Mouse (Mus musculus) ES-Bruce4 (cell line): Measurements from ENCODE around the gene Rbm14. TPM values are rescaled to one million over a fixed set of nuclear protein-coding genes. Genes with fewer than 3 reads are reported as not detected.

Experiments used
- H3K27ac ChIP-seq: 2 replicates; pipeline ENCODE4 v1.5.1; 2012; ENCODE audit warnings: low read length, inconsistent platforms; ENCODE audit not compliant: insufficient read depth
- H3K27me3 ChIP-seq: 2 replicates; pipeline ENCODE4 v1.6.1; 2012; ENCODE audit warnings: mild to moderate bottlenecking, low read length, inconsistent platforms; ENCODE audit not compliant: control insufficient read depth, poor library complexity, insufficient read depth, severe bottlenecking
- H3K36me3 ChIP-seq: 2 replicates; pipeline ENCODE4 v1.6.1; 2012; ENCODE audit warnings: inconsistent platforms, mild to moderate bottlenecking, low read length, moderate library complexity; ENCODE audit not compliant: control insufficient read depth, poor library complexity, insufficient read depth, severe bottlenecking
- H3K4me1 ChIP-seq: one replicate; pipeline ENCODE4 v1.8.1; 2011; ENCODE audit warnings: low read length; ENCODE audit not compliant: control insufficient read depth, insufficient read depth
- H3K4me3 ChIP-seq: 2 replicates; pipeline ENCODE4 v1.5.1; 2011; ENCODE audit warnings: low read depth, mild to moderate bottlenecking, low read length
- H3K9ac ChIP-seq: 2 replicates; pipeline ENCODE4 v1.6.1; 2012; ENCODE audit warnings: low read depth, mild to moderate bottlenecking, inconsistent platforms; ENCODE audit not compliant: poor library complexity, severe bottlenecking
- H3K9me3 ChIP-seq: replicated peaks from 2 replicates; pipeline ENCODE4 v1.6.1; 2012; ENCODE audit warnings: mild to moderate bottlenecking, low read length, inconsistent platforms; ENCODE audit not compliant: control insufficient read depth, poor library complexity, insufficient read depth, severe bottlenecking
- CTCF ChIP-seq: IDR thresholded peaks from one replicate; pipeline ENCODE4 v1.8.1; 2011; ENCODE audit warnings: low read depth, low read length
- EP300 ChIP-seq: IDR thresholded peaks from 2 replicates; pipeline ENCODE4 v1.6.1; 2011; ENCODE audit warnings: low read depth, low read length; ENCODE audit not compliant: insufficient read depth
- POLR2A ChIP-seq: IDR thresholded peaks from one replicate; pipeline ENCODE4 v1.8.1; 2011; ENCODE audit warnings: low read length; ENCODE audit not compliant: insufficient read depth
- polyA plus RNA-seq: library from polyadenylated mRNA; stranded (reverse); fragments of >200 nt; gene quantifications from 2 replicates; pipeline ENCODE4 v1.2.4, GENCODE M21; 2011; ENCODE audit warnings: low read depth; ENCODE audit not compliant: missing spikeins, insufficient read depth, insufficient read length

Gene Rbm14
- polyA plus RNA-seq, 1 experiment = 79.2 TPM

DNA sequence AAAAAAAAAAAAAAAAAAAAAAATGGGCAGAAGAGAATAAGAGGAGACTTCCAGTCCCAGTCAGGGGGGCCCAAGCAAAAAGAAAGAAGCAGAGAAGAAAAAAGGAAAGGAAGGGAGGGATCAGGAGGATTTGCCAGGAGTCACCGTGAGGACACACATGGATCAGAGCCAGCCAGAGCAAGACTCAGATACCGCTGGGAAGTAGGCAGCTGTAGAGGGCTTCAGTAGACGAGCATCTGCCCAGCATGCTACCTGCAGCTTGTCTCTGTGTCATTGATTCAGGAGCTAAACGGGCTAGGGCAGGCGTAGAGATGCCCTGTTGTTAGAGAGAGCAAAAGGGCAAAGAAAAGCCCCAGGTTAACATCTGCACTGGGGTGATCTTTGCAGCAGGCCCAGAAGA is 38.8 kb upstream of the Rbm14 start:
- Histone ChIP-seq H3K27me3 (no peaks in the 10 kb centered on the region), H3K27ac (peak overlapping the region; percentile 26), H3K4me1 (peaks cover 3% of the 10 kb centered on the region), H3K36me3 (no peaks in the 10 kb centered on the region), H3K4me3 (no peak overlapping the region), H3K9me3 (no peaks in the 10 kb centered on the region), H3K9ac (no peak overlapping the region)
- TF ChIP-seq CTCF = no peak

DNA sequence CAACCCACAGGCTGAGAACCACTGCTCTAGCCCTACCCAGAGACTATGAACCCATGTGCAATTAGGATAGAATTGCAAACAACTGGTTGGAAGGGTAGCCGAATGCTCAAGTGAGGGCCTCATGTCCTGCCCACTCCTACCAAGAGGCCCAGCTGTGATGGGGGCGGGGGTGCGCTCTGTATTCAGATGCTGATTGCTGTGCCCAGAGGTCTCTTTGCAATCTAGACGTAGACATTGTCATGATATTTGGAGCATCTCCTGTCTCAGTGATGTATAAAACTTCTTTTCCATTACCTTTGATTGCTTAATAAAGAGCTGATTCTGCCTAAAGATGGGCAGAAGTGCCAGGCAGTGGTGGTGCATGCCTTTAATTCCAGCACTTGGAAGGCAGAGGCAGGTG is 38.4 kb upstream of the Rbm14 start:
- TF ChIP-seq POLR2A (no peak), EP300 (peak; percentile 95)
- Histone ChIP-seq H3K9me3 (no peaks in the 10 kb centered on the region), H3K9ac (no peak overlapping the region), H3K27ac (no peak overlapping the region), H3K4me1 (peaks cover 3% of the 10 kb centered on the region), H3K36me3 (no peaks in the 10 kb centered on the region), H3K27me3 (no peaks in the 10 kb centered on the region), H3K4me3 (no peak overlapping the region)

DNA sequence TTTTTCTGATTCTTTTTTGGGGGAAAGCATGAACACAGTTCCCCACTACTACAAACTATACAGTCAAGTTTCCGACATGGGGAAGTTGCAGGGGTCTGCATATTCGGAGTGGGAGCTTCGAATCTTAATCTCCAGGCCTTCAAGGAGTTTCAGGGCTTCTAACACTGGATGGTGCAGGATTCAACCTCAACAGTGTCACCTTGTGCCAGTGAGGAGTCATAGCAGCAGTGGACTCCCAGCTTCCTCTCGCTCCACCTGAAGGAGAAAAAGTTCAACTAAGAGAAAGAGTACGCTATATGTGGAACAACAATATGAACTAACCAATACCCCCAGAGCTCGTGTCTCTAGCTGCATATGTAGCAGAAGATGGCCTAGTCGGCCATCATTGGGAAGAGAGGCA is 36.1 kb upstream of the Rbm14 start:
- Histone ChIP-seq H3K36me3 (no peaks in the 10 kb centered on the region), H3K4me1 (peaks cover 3% of the 10 kb centered on the region), H3K27ac (no peak overlapping the region), H3K4me3 (no peak overlapping the region), H3K9me3 (no peaks in the 10 kb centered on the region), H3K9ac (no peak overlapping the region), H3K27me3 (no peaks in the 10 kb centered on the region)
- no peak for TF ChIP-seq POLR2A
- peak; percentile 62 for TF ChIP-seq CTCF

DNA sequence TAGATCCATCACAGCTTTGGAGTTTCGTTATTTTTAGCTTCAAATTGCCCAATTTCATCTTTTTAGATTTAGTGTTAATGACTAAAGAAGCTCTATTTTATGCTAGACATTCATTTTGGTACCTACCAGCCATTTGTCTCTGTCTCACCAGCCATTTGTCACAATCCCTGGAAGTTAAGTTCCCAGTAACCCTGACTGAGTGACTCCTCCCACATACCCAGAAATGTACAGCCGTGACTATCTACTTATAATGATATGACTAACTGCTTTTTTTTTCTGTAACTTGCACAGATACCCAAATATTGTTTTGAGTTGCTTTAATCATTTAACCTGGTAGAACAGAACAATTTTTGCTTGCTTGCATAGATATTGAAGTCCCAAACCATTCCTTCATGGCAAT is 34.4 kb upstream of the Rbm14 start:
- Histone ChIP-seq H3K27ac (no peak overlapping the region), H3K27me3 (no peaks in the 10 kb centered on the region), H3K4me1 (peaks cover 3% of the 10 kb centered on the region), H3K9ac (no peak overlapping the region), H3K36me3 (no peaks in the 10 kb centered on the region), H3K4me3 (no peak overlapping the region), H3K9me3 (no peaks in the 10 kb centered on the region)
- TF ChIP-seq POLR2A (no peak), EP300 (no peak), CTCF (no peak)

DNA sequence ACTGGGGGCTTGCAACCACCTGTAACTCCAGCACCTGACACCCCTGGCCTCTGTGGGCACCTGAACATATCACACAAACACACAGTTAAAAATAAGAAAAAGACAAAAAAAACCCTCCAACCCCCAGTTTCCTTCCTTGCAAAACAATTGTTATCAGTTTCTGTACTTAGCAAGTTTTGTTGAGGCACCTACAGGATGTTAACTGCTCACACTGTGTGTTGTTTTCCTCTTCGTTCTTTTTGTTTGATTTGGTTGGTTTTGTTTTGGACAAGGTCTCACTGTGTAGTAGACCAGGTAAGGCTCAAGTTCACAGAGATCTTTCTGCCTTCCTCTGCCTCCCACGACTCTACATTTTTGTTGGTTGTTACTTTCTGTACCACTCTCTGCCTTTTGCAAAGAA is 31.2 kb upstream of the Rbm14 start:
- H3K9ac ChIP-seq = no peak overlapping the region
- H3K27ac ChIP-seq = no peak overlapping the region
- TF ChIP-seq POLR2A (no peak), EP300 (no peak), CTCF (no peak)
- H3K27me3 ChIP-seq = no peaks in the 10 kb centered on the region
- no peaks in the 10 kb centered on the region for H3K9me3 ChIP-seq
- H3K4me3 ChIP-seq = no peak overlapping the region
- H3K36me3 ChIP-seq = no peaks in the 10 kb centered on the region
- no peaks in the 10 kb centered on the region for H3K4me1 ChIP-seq

DNA sequence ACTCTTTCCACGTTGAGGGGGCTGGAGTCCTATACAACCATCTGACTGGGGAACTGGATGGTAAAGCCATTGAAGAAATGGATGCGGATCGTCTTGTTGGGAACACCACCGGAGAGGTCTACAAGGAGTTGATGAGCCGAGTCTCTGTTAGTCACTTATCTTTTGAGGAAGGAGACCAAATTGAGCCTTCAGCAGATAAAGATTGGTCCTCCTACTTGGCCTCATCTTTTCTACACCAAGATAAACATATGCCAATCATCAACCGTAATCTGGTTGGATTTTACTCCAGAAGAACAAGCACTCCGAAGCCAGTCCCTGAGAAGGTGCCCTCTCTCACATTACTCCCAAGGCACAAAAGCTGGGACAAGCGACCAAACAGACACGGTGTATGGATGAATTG is 29.4 kb upstream of the Rbm14 start:
- H3K9ac ChIP-seq = no peak overlapping the region
- no peak overlapping the region for H3K27ac ChIP-seq
- no peaks in the 10 kb centered on the region for H3K4me1 ChIP-seq
- no peaks in the 10 kb centered on the region for H3K27me3 ChIP-seq
- H3K9me3 ChIP-seq = no peaks in the 10 kb centered on the region
- TF ChIP-seq POLR2A = no peak
- no peak for TF ChIP-seq EP300
- no peak for TF ChIP-seq CTCF
- no peaks in the 10 kb centered on the region for H3K36me3 ChIP-seq
- H3K4me3 ChIP-seq = no peak overlapping the region

DNA sequence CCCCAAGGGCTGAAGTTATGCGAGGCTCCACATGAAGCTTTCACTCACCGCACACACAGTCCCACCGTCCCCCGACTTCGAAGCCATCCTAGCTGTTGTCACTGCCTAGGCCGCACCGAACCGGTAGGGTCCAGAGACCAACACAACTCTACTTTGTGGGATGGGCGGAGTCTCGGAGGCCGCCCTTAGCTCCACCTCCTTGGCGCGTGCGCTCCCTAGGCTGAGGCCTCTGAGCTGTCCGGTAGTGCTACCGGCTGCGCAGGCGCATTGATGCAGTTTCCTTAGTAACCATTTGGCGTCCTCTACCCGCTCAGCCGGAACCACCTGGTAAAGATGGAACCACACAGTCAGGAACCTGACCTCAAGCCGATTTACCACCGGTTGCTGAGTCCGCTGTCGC is 27.7 kb upstream of the Rbm14 start, which contains the start of the genes Ccs and Ccdc87:
Gene Ccs (minus strand): TSS at position 184 of the 400 bp plus-strand sequence.
Gene Ccdc87 (plus strand): TSS at position 218 of the 400 bp plus-strand sequence.
- Histone ChIP-seq H3K27me3 (no peaks in the 10 kb centered on the region), H3K4me3 (peak within 1 kb of the TSS; percentile 74), H3K36me3 (no peaks in the 10 kb centered on the region), H3K4me1 (no peaks in the 10 kb centered on the region), H3K9me3 (no peaks in the 10 kb centered on the region), H3K9ac (peak within 1 kb of the TSS; percentile 59), H3K27ac (no peak within 1 kb of the TSS)
- TF ChIP-seq POLR2A = peak; percentile 65
- no peak for TF ChIP-seq CTCF
- peak; percentile 29; the same call in 1 of the 2 replicates for TF ChIP-seq EP300
